Mouse (Mus musculus) cerebellum, adult 8-10 months (tissue): ENCODE measurements around the gene Mgarp.
"Not testable (repeated sequence)": the region's sequence is repeated elsewhere in the genome, so short reads cannot be mapped to it uniquely, and the experiment has no call there.

ENCODE experiments used
- DNase-seq: peaks from one replicate; pipeline ENCODE4 v3.0.0; 2022

The Mgarp gene

DNA sequence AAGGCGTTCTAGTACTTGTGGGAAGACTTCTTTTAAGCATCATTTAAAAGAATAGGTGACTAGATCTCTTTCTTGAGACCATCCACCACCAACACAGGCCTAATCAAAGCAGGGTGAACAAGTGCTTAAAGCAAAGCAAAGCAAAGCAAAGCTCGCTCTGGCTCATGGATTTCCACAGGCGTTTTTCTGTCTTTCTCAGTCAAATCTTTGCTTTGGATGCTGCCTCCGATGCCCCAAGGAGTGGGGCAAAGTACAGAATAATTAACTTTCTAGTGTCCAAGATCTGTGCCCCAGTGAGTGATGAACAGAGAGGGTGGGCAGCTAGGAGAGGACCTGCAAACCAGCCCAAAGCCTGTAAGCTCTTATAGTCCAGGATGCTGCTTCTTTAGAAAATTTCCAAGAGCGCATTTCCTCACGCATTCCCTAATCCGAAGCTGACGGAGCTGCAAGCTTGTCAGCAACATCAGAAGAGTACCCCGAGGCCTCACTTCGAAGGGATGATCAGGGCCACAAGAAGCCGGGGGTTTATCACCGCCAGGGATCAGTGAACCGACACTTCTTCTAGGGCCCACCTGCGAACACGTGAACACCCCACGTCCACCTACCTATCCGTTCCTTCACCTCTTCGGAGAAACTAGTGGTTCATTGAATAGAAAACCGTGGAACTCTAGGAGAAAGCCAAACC is 935 bp downstream of the Mgarp start:
- DNase-seq = no peak

DNA sequence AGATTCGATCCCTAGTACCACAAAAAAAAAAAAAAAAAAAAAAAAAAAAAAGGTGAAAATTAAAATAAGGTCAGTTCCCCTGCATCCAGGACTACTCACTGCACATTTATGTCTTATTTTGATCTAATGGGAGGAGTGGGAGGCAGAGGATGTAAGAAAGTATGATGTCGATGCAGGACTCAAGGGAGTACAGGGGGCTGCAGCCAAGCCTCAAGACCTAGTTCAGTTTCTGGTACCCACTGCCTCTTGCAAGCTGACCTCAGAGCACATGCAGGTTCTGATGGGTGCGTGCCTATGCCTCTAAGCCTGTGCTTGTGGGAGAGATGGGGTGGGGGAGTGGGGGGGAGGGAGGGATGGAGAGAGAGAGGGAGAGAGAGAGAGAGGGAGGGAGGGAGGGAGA is 1.7 kb downstream of the Mgarp start:
- no peak for DNase-seq

DNA sequence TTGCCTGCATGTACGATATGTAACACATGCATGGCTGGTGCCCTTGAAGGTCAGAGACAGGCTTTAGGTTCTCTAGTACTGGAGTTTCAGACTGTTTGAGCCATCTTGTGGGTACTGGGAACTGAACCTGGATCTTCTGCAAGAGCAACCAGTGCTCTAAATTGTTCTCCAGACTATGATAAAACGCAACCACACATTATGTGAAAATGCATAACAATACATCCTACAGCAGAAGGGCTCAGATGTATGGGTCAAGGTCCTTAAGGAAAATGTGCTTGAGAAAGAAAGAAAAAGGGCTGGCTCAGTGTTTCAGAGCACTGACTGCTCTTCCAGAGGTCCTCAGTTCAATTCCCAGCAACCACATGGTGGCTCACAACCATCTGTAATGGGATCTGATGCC is 2.9 kb downstream of the Mgarp start:
- no peak for DNase-seq

GRCm38 (mm10) chr3:51393018-51393417 is 3.5 kb downstream of the Mgarp start:
- DNase-seq = not testable (repeated sequence)

GRCm38 (mm10) chr3:51391591-51391990 is 4.9 kb downstream of the Mgarp start:
- no peak for DNase-seq

DNA sequence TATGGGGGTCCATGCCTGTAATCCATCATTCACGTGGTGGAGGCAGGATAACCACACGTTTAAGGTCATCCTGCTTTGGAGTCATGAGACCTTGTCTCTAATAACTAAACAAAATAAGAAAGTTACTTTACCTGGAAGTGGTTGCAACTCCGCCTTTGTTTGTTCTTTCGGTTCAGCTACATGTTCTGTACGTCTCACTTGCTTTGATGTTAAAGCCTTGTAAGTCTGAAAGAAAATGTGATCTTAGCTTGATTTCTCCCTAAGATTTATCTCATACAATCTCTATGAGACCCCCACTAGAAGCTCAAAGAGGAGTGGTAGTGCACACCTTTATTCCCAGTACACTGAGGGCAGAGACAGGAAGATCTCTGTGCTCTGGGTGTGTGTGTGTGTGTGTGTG is 5.4 kb downstream of the Mgarp start:
- DNase-seq = no peak

DNA sequence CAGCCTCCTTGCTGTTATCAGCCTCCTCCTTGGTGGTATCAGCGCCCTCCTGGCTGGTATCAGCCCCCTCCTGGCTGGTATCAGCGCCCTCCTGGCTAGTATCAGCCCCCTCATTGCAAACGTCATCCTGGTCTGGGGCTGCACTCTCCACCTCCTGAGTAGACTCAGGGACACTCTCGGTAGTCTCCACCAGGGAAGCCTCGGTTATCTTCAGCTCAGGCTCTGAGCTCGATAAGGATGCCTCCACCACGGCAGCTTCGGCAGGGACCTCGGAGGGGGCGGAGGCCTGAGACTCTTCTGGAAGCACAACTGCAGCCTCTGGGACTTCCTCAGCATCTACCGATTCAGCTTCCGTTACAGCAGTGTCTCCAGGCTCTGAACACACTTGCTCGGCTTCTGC is 7.6 kb downstream of the Mgarp start:
- DNase-seq = no peak

DNA sequence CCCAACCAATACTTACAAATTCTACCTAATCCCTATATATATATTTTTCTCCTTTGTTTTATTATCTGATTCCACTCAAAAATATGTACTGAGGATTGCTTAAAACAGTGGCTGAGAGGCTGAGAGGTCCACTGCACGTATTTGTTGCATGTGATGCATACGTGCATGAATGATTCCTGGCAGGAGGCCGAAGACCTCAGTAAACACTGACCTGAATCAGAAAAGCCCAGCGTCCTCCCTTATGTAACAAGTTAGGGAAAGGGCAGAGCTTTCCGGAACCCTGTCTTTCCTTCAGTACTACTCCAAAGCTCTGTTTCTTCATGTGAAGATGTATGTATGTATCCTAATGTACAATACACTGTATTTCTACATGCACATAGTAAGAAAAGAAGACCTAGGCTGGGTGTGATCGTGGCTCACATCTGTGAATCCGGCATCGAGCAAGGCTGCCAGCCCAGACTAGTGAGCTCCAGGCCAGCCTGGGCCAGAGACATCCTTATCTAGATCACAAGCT is 8.6 kb downstream of the Mgarp start:
- DNase-seq = peak; percentile 41

DNA sequence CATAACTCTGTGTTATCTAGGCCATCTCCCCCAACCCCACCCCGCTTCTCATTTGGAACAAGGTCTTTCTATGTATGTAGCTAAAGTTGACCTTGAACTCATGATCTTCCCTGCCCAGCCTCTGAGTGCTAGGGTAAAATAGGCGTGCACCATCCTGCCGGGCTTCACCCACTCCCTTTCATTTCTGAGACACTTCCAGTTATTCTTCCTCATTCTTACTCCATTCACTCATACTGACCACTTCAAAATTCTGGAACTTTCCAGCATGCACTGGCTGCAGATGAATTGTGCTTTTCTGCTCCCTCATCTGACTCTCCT is 9.4 kb downstream of the Mgarp start:
- DNase-seq = no peak

DNA sequence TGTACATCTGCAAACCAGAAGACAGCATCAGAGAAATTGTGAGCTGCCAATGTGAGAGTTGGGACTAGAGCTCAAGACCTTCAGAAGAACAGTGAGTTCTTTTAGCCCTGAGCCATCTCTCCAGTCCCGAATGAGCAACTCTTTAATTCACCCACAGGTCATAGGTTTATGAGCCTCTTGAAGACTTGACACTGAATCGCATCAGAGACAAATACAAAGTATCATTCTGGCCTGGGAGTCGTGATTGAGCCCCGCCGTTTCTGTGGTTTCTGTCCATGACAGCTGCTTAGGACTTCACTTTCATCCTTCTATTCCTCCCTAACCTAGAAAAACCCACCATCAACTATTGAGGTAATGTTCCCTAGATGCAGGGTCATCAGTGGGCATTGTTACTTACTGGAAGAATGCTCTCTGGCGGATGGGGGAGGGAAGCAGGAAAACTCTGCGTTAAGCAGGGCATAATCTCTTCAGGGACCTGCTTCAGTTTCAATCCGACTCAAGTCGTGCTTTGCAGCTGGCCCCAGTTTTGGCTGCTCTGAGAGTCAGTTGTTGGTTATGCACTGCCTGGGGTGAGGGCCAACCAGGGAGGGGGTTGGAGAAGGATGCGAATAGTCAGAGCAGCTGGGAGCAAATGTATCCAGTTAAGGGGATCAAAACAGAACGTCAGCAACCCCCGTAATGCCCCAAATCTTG is 10.0 kb downstream of the Mgarp start:
- no peak for DNase-seq

DNA sequence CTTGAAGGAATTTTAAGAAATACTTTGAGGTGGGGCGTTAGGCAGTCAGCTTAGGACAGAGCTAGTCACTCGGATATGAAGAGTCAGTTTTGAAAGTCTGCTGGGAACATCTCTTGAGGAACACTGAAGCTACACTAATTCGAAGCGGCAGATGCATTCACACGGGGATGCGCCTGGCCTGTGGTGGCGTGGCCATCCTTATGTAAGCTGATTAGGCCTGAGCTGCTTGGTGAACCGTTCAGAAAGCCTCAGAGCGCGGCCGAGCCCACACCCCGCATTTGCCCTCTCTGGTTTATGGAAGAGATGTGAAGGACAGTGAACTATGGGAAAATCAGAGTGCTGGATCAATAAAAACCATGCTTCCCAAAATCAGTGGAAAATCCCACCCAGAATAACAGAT is 13.1 kb downstream of the Mgarp start:
- DNase-seq = peak; percentile 58

DNA sequence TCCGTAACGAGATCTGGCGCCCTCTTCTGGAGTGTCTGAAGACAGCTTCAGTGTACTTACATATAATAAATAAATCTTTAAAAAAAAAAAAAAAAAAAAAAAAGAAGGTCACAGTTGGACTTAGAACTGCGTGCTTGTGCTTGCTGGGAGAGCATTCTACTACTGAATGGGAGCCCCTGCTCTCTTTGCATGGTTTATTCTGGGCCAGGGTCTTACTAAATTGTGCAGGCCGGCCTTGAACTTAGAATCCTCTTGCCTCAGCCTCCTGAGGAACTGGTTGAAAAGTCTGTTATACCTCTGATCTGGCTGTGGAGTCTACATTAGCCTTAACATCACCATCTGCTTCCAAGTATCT is 15.9 kb downstream of the Mgarp start:
- DNase-seq = no peak

DNA sequence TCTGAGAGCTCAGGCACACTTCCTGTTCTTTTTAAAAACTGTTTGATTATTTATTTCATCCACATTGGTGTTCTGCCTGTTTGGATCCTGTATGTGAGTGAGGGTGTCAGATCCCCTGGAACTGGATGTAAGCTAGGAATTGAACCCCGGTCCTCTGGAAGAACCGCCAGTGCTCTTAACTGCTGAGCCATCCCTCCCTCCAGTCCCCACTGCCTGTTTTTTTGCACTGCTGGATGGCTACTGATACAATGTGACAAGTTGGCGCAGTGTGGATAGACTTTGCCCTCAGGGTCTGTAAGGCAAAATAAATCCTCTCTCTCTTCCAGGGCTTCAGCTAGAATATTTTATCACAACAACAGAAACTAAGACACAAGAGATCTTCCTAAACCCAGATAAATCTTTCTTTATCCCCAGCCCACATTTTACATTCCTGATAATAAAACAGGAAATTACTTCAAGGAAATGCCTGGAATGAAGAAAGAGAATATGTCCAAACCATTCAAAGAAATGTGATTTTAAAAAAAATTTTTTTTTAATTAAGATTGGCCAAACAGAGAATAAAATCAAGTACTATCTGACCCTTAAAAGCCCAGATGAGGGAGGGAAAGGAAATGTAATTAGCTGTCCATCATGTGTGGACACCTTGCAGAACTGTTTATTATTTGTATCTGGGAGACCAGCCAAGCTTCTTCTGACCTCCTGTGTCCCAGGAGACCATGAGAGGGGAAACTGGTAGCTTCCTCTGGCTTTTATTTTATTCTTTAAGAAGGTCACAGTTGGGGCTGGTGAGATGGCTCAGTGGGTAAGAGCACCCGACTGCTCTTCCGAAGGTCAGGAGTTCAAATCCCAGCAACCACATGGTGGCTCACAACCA is 16.5 kb downstream of the Mgarp start:
- DNase-seq = no peak

DNA sequence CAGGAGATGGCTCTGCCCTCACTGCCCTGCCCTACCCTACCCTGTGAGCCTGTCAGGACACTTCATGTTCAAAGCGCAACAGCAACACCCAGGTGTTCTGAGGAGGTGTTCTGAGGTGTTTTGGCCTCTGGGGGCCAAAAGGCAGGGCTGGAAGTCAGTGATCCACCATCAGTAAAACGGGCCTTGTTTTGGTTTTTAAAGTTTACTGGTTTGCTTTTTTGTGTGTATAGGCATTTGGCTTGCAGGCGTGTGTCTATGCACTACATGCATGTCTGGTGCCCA is 17.9 kb downstream of the Mgarp start:
- DNase-seq = no peak

- no peak for DNase-seq
Observed at GRCm38 (mm10) chr3:51377878-51378664, 18.5 kb downstream of the Mgarp start.

DNA sequence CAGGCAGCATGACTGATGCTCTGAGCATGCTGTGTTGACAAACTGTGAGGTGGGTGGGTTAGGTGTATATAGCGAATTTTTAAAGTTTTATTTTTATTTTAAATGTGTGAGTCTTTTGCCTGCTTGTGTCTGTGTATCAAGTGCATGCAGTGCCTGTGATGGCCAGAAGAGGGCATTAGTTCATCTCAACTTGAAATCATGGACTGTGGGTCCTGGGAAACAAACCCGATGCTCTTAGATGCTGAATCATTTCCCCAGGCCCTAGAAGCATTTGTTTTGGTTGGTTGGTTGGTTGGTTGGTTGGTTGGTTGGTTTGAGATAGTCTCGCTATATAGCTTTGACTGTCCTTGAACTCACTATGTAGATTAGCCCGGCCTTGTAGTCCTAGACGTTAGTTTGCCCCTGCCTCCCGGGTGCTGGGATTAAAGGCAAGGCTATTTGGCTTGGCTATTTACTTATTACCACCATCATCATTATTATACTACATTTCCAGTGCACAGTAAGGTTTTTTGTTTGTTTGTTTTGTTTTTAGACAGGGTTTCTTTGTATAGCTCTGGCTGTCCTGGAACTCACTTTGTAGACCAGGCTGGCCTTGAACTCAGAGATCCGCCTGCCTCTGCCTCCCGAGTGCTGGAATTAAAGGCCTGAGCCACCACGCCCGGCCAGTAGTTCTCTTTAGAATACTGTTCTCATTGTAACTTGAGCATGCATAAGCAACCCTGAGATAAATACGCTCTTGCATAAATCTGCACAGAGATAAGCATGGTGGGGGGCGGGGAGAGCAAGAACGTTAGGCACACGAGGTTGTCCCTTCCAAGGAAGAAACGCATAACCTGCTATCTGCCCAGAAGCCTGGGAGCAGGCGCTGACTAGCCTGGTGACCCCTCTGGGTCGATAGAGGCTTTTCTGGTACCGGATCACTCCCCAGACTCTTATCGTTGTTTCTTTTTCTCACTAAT is 21.0 kb downstream of the Mgarp start:
- DNase-seq = peak; percentile 50

DNA sequence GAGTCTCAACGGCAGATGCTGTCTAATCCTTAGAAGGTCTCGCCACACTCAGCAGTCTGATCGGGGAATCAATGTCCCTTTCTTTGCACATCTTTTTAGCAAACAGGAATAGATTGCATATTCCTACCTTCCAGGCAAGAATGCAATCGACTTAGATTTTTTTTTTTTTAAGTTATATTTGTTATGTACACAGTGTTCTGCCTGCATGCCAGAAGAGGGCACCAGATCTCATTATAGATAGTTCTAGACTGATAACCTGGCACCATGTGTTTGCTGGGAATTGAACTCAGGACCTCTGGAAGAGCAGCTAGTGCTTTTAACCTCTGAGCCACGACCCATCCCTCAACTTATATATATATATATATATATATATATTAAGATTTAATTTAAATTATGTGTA is 23.0 kb downstream of the Mgarp start:
- DNase-seq = no peak

DNA sequence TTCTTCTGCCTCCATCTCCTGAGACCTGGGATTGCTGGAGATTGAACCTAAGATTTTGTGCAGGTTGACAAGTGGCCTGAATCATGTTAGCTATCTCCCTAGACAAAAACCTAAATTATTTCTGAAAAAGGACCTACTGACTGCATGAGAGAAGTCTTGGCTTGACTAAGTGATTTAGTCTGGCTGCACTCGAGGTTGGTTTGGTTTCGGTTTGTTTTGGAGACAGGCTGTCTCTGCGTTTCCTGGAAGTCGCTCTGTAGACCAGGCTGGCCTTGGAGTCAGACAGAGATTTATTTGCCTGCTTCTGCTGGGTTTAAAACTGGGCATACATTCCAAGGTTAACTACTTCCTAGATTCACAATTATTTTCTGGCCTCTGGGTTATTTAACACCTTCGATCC is 23.7 kb downstream of the Mgarp start:
- no peak for DNase-seq

DNA sequence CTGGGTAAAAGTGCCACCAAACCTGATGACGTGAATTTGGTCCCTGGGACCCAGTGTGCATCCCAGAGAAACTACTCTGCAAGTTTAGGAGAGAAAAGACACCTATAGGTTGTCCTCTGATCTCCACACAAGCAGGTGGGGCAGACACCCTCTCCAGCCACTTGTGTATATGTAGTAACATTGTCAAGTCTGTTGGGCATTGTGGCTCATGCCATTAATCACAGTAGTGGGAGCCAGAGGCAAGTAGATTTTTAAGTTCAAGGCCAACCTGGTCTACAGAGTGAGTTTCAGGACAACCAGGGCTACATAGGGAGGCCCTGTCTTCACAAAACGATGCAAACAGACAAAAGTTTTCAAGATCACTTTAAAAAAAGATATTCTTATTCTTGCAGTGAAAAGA is 24.7 kb downstream of the Mgarp start:
- DNase-seq = no peak

- no peak for DNase-seq
Observed at GRCm38 (mm10) chr3:51368011-51368410, 28.5 kb downstream of the Mgarp start.

DNA sequence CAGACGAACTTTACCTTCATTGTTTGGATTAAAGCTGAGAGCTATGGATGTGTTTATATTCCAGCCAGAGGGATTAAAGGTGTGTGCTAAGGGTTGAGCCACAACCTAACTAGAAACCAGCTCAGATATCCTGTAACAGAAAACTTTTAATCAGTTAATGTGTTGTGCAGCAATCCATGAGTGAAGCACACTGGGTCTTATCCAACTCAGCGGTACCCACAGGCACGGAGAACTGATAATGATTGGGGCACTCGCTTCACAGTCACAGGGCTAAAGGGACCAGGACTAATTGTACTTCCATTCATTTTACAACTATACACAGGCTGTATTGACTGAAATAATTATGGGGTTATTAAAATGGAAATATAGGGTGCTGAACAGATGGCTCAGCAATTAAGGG is 29.6 kb downstream of the Mgarp start:
- DNase-seq = no peak

DNA sequence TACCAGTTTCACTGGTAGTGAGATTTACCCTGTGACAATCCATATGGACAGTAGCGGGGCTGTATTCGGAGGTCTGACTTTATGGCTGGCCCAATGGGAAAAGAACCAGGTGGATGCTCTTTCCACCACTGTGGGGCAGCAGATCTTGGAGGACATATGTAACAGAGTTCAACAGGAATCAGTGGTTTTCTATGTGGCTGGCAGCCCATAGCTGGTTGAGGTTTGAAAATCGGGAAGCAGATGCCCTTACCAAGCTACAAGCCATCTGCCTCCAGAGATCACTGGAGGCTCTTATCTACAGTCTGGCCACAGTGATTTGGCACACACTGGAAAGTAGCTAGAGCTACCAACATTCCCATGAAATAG is 31.0 kb downstream of the Mgarp start:
- DNase-seq = no peak
